Mouse (Mus musculus) T-helper 1 cell (primary cell): ENCODE measurements at regions not wholly inside any gene's neighbourhood (a gene's known extent, or its start where the extent isn't known, plus 50 kb on each side); places are given as distances from the start of the nearest gene placed in this dataset.

Experiments
- in situ Hi-C: fragments of 300-600 bp; cut with MboI, MseI; formaldehyde crosslinking; loops from one replicate; pipeline ENCODE4 v1.15.1; 2025; ENCODE audit warnings: high pct_unique_total_duplicates

GRCm38 (mm10) chr1:115512632-115513031 is 171.9 kb upstream of the Cntnap5a start:
- in situ Hi-C loops: no loop called here

- in situ Hi-C loops: no loop called here
Measured at GRCm38 (mm10) chr1:115533746-115534145, 150.8 kb upstream of the Cntnap5a start.

GRCm38 (mm10) chr1:115545994-115546393 is 138.6 kb upstream of the Cntnap5a start:
- in situ Hi-C loops: loop anchor here (10.0 kb wide), 1 partner anchor 929 kb away; no protein-coding TSS in a partner anchor
